Mouse (Mus musculus) lung, adult 2 months (tissue): ENCODE results near the gene Apbb1ip. TPM values are rescaled to one million over a fixed set of nuclear protein-coding genes. Genes with fewer than 3 reads are reported as not detected.

Source experiments
- DNase-seq: peaks from one replicate; pipeline ENCODE4 v3.0.0; 2022
- H3K4me1 ChIP-seq: fragments of 200-500 bp; 2 replicates; pipeline ENCODE4 v1.6.1; 2011; ENCODE audit warnings: low read length; ENCODE audit not compliant: control insufficient read depth, insufficient read depth
- H3K4me3 ChIP-seq: fragments of 200-500 bp; replicated peaks from 2 replicates; pipeline ENCODE3; 2011; ENCODE audit warnings: low read depth, mild to moderate bottlenecking, control low read depth, low read length; ENCODE audit errors: extremely low read depth
- CTCF ChIP-seq: fragments of 200-500 bp; IDR thresholded peaks from 2 replicates; pipeline ENCODE4 v1.5.1; 2011; ENCODE audit warnings: mild to moderate bottlenecking, low read length, control low read depth; ENCODE audit not compliant: insufficient read depth
- POLR2A ChIP-seq: fragments of 200-500 bp; IDR thresholded peaks from 2 replicates; pipeline ENCODE4 v1.6.1; 2011; ENCODE audit warnings: low read depth, mild to moderate bottlenecking, control low read depth, low read length, borderline replicate concordance; ENCODE audit errors: extremely low read depth
- WGBS: fragments of 180-500 bp; shearing (Covaris S2); methylation state at CpG from one replicate; pipeline ENCODE4 v1.1.7; 2018; 5-methylcytosine and 5-hydroxymethylcytosine counted together
- polyA plus RNA-seq: library from polyadenylated mRNA; depleted of rRNA; stranded (reverse); fragments of >200 nt; gene quantifications from 2 replicates; pipeline ENCODE4 v1.2.3, GENCODE M21; 2012; rRNA removed

Gene Apbb1ip
- polyA plus RNA-seq, 1 experiment: 6.1 TPM

DNA sequence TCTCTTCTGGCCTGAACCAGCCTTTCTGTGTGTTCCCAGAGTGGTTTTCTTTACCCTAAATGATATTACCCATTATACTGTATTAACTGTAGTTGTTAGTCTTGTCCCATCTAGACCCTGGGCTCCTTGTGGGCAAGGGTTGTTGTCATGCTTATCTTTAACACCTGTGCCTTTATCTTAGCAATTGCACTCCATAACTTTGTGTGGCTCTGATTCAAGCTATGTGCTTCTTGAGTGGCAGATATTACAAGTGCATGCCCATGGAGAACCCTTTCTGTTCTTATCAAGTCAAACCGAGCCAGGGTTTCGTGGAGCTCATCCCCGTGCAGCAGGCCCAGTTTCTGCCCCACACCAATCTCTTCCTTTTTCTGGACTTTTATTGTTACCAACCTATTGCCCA is 130.1 kb downstream of the Apbb1ip start:
- no peak overlapping the region for H3K4me3 ChIP-seq
- 95% methylated on average over 3 of the region's 3 CpGs for WGBS
- H3K4me1 ChIP-seq: no peaks in the 10 kb centered on the region
- no peak for TF ChIP-seq POLR2A
- TF ChIP-seq CTCF: no peak
- DNase-seq: no peak

DNA sequence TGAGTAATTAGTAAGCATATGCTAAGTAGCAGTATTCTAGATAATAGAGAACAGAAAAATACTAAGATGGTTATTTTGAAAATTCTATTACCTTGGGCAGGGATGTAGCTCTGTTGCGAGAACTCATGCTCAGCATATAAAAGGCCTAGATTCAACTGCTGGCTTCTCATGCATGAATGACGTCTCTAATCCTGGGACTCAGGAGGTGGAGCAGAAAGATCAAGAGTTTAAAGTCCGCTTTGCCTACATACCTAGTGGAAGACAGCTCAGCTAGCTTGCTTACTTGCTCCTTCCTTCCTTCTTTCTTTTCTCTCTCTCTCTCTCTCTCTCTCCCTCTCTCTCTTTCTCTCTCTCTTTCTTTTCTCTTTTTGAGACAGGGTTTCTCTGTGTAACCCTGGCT is 140.5 kb downstream of the Apbb1ip start:
- WGBS: 91% methylated on average over 3 of the region's 3 CpGs
- no peak overlapping the region for H3K4me3 ChIP-seq
- TF ChIP-seq CTCF (no peak), POLR2A (no peak)
- H3K4me1 ChIP-seq: no peaks in the 10 kb centered on the region
- no peak for DNase-seq

DNA sequence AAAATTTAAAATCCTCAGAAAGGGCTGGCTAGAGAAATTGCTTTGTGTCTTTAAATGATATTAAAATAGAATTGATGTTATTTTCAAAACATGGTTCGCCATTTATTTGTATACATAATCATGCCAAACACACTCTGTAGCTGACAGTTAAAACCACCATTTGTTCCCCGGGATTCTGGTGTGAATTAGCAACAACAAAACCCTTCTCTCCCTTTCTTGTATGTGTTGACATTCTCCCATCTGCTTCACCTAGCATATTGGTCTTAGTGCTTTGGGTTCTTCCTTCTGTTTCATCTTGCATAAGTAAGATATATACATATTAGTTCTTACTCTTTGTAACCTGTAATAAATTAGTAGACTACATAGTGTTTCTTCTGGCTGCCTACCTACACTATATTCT is 144.8 kb downstream of the Apbb1ip start:
- 81% methylated on average over 2 of the region's 2 CpGs for WGBS
- no peak for TF ChIP-seq POLR2A
- TF ChIP-seq CTCF: no peak
- Histone ChIP-seq H3K4me3 (no peak overlapping the region), H3K4me1 (no peaks in the 10 kb centered on the region)
- no peak for DNase-seq

Other genes with a start within 250 kb of the Apbb1ip start
- gene Gad2, start 151.9 kb upstream of the Apbb1ip start, polyA plus RNA-seq: not detected in 2 replicates
- gene Pdss1, start 121.4 kb downstream of the Apbb1ip start, polyA plus RNA-seq: 3.0 and 3.1 TPM in 2 replicates